Mouse (Mus musculus): Measurements from ENCODE around the gene Wdr62. TPM values are rescaled to one million over a fixed set of nuclear protein-coding genes. Genes with fewer than 3 reads are reported as not detected.

The Wdr62 gene
- polyA plus RNA-seq, 1 experiment from 2014 or later = 3.1 TPM

DNA sequence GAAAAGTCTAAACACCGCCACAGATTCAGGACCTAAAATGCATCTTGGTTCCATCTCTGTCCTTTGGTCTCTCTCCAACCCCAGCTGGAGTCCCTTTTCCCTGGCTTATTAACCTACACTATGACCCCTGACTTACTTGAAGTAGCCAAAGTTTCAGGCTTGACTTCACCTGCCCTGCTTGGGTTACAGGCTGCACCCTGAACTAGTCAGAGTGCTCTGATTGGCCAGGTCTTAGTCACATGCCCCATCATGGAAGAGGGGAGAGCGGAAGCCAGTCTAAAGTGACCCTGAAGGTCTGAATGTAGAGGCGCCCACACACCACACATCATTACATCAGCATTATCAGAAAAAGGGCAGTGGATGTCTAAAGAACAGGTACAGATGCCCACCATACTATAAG is 37.9 kb upstream of the Wdr62 start:
- Histone ChIP-seq H3K4me2 (no peak overlapping the region), H3K4me3 (no peak overlapping the region), H3K27me3 (peaks cover 3% of the 10 kb centered on the region; the same call in 1 of the 2 replicates), H3K9me3 (no peaks in the 10 kb centered on the region), H3K36me3 (peaks cover 14% of the 10 kb centered on the region), H3K4me1 (replicated peaks) (peaks cover 21% of the 10 kb centered on the region), H3K9ac (no peak overlapping the region), H3K27ac (no peak overlapping the region)
- ATAC-seq (ENCODE audit: low FRiP score) = no peak
- 94% methylated on average over 3 of the region's 3 CpGs for WGBS

DNA sequence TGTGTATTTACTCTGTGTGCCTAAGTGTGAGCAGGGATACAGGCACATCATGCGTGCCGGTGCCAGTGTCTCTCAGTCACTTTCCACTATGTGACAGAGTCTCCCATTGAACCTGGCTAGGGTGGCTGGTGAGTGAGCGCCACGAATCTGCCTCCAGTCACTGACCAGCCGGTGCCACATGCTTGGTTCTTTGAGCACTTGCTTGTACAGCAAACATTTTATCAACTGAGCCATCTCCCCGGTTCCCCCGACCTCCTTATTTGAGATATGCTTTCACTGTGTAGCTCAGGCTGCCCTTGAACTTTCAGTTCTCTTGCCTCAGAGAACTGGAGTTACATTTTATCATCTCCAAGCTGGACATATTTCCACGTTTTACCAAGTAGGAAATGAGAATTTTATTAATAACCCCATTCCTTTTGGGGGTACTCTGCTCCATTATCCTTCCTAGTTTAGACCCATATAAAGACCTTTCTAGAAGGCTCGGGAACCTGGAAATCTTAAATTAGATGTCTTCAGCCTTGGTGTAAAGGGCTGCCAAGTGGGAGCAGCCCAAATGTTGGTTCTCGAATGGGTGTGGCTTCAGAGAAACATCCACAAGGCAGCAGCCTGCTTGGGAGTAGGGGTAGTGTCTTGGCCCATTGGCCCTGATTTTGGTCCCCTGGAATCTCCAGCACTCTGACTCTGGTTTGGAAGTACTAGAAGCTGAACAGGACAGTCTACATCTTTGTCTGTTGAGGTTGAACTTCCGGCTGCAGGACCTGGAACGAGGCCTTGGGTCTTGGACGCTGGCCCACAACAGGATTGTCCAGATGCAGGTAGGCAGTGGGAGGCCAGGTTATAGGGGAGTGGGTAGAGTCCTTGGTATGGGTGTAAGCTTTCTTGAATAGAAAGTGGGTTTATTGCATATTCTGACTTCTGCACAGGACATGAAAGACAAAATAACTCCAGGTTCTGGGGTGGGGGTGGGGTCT is 35.6 kb upstream of the Wdr62 start:
- H3K4me1 ChIP-seq (replicated peaks) = peaks cover 8% of the 10 kb centered on the region
- WGBS = 84% methylated on average over 13 of the region's 13 CpGs
- ATAC-seq (ENCODE audit: low FRiP score) = no peak

DNA sequence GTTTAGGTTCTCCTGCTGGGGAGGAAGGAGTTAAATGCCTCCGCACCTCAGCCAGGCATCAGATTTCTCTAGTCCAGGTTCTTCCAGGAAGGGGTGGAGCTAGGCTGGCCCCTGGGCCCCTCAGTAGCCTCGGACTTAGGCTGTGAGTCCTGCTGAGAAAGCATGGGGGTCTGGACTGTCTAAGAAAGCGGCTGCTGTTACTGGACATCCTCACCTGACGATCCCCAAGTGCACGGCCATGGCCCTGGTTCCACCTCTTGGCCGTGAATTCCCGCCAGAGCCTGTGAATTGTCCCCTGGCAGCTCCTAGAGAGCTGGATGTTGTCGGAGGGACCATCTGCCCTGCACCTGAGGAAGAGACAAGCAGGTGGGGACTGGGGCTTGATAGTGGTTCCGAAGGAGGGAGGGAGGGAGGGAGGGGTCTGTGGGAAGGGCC is 34.5 kb upstream of the Wdr62 start, which contains the start of gene Syne4:
Syne4 (plus strand) TSS at position 87 of the 435 bp plus-strand sequence.
- no peak for ATAC-seq (ENCODE audit: low FRiP score)
- Histone ChIP-seq H3K4me1 (replicated peaks) (peaks cover 11% of the 10 kb centered on the region), H3K9me3 (no peaks in the 10 kb centered on the region), H3K4me2 (no peak within 1 kb of the TSS), H3K27ac (no peak within 1 kb of the TSS), H3K36me3 (peaks cover 40% of the 10 kb centered on the region), H3K4me3 (0 out of 2 replicates have a peak within 1 kb of the TSS, but pooled peaks have one; percentile 5), H3K27me3 (peaks cover 3% of the 10 kb centered on the region; the same call in 1 of the 2 replicates), H3K9ac (peak within 1 kb of the TSS; percentile 49; the same call in 1 of the 2 replicates)
- 4% methylated on average over 9 of the region's 9 CpGs for WGBS

More for the DNA sequence above, 35.6 kb upstream of the Wdr62 start:
- no peak overlapping the region for H3K27ac ChIP-seq
- no peak overlapping the region for H3K4me3 ChIP-seq
- H3K9me3 ChIP-seq = no peaks in the 10 kb centered on the region
- H3K9ac ChIP-seq = 0 out of 2 replicates have a peak overlapping the region, but pooled peaks have one; percentile 5
- H3K36me3 ChIP-seq = peaks cover 35% of the 10 kb centered on the region
- H3K4me2 ChIP-seq = no peak overlapping the region
- peaks cover 3% of the 10 kb centered on the region; the same call in 1 of the 2 replicates for H3K27me3 ChIP-seq

DNA sequence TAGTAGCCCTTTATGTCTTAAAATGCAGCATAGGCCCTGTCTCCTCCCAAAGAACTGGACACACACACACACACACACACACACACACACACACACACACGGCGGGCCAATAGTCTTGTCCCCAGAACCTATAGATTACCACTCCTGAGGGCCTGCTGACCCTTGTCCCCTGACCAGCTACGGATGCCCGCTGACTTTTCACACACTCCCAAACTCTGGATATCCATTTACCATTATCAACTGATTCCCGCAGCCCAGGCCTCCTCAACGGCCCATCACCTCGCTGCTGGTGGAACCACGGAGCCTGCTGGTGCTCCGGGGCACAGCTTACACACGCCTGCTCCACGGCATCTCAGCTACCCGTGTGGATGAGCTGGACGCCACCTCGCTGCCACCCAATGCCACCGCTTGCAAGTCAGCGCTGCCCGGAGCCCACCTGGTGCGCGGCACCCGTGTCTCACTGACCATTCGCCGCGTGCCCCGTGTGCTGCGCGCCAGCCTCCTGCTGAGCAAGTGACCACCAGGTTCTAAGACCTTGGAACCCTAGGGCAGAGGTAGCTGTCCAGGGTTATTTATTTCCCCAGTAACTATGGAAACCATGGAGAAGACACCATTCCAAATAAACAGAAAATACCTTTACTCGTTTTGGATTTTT is 33.6 kb upstream of the Wdr62 start:
- peaks cover 20% of the 10 kb centered on the region for H3K4me1 ChIP-seq (replicated peaks)
- no peak for ATAC-seq (ENCODE audit: low FRiP score)
- 52% methylated on average over 27 of the region's 27 CpGs for WGBS
- H3K27ac ChIP-seq = no peak overlapping the region
- H3K9ac ChIP-seq = 0 out of 2 replicates have a peak overlapping the region, but pooled peaks have one; percentile 24
- peaks cover 3% of the 10 kb centered on the region; the same call in 1 of the 2 replicates for H3K27me3 ChIP-seq
- H3K36me3 ChIP-seq = peaks cover 40% of the 10 kb centered on the region
- H3K4me3 ChIP-seq = no peak overlapping the region
- H3K9me3 ChIP-seq = no peaks in the 10 kb centered on the region
- H3K4me2 ChIP-seq = no peak overlapping the region

DNA sequence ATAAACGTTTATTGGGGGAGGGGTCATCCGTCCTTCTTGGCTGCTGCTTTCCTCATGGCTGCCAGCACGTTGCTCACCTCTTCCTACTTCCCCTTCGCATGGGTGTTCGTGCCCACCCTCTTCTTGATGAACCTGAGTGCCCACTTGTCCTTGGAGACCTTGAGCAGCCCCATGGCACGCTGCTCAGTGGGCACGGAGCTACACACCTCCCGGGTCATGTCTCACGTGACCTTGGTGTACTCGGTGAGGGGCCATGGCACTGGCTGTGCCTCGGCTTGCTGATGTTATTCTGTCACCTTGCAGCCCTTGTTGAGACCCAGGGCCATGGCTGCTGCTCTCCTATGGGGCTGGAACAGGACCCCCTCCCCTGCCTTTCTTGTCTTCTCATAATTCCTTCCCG is 29.9 kb upstream of the Wdr62 start:
- peaks cover 28% of the 10 kb centered on the region for H3K4me1 ChIP-seq (replicated peaks)
- ATAC-seq (ENCODE audit: low FRiP score) = no peak
- H3K27me3 ChIP-seq = peaks cover 3% of the 10 kb centered on the region; the same call in 1 of the 2 replicates
- H3K4me2 ChIP-seq = no peak overlapping the region
- no peak overlapping the region for H3K4me3 ChIP-seq
- peaks cover 53% of the 10 kb centered on the region for H3K36me3 ChIP-seq
- 93% methylated on average over 12 of the region's 12 CpGs for WGBS
- H3K27ac ChIP-seq = no peak overlapping the region
- H3K9me3 ChIP-seq = no peaks in the 10 kb centered on the region
- H3K9ac ChIP-seq = no peak overlapping the region

DNA sequence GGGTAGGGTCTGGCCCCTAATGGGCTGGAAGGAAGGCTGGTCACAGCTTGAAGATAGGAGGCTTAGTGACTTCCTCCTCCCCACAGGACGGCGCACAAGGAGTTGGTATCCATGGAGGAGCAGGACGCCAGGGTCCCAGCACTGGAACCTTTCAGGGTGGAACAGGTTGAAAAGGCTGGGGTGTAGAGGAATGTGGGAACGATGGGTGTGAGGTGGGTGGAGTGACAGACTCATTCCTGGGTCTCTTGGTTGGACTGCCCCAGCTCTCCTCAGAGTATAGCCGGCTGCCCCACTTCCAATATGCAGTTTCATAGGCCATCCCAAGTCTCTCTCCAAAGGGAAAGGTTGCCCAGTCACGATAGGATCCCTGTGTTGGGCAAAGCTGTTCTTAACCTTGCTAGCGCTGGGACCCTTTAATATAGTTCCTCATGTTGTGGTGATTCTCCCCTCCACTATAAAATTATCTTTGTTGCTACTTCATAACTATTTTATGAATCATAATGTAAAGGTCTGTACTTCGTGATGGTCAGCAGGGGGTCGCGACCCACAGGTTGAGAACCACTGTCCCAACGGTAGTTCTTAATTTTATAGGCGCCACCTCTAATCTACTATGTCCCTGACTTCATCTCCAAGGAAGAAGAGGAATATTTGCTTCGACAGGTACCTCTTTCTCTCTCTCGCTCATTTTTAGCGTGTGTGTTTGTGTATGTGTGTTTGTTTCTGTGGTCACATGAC is 29.3 kb upstream of the Wdr62 start:
- Histone ChIP-seq H3K4me2 (peak overlapping the region; percentile 89), H3K27me3 (peaks cover 3% of the 10 kb centered on the region; the same call in 1 of the 2 replicates), H3K4me1 (replicated peaks) (peaks cover 25% of the 10 kb centered on the region), H3K27ac (no peak overlapping the region; the same call in 1 of the 2 replicates), H3K36me3 (peaks cover 55% of the 10 kb centered on the region), H3K4me3 (peak overlapping the region; percentile 70), H3K9me3 (no peaks in the 10 kb centered on the region), H3K9ac (peak overlapping the region; percentile 82)
- no peak for ATAC-seq (ENCODE audit: low FRiP score)
- 71% methylated on average over 15 of the region's 15 CpGs for WGBS

DNA sequence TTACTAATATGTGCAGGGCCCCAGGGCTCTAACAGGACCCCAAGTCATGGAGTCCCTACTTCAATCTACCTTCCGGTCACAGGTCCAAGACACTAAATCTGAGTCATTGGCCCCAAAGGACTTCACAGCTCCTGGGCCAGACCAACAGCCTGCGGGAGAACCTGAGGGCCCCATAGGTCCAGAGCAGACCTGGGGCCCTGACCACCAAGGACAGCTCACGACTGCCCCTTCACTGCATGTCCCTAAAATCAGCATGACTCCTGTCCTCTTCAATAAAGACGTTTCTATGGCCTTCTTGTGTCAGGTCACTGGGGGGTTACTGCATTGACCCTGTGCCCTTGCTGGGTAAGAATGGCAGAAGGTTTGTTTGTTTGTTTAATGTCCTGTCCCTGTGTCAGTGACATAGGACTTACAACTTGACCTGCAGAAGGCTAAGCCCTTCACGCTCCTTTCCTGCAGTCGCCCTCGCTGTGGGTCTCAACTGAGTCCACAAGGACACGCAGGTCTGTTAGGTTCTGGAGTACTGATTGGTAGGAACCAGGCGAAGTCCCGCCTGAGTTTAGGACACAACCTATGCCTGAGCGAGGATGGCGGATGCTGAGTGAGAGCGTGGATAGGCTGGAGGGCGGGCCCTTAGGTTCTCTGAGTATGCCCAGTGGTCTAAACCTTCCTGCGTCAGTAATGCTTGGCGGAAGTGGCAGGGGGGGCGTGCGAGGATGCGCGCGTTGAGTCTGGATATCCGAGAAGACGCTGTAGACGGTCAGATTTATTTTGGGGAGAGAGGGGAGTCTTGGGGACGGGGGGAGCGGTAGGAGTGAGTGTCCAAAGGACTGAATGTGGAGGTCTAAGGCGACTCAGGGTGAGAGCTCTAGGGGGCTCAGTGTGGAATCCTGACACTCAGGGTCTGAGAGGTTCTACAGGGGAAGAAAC is 28.1 kb upstream of the Wdr62 start, which contains the start of gene Alkbh6:
Alkbh6 (plus strand) TSS at position 642 of the 930 bp plus-strand sequence.
- peak within 1 kb of the TSS; percentile 89 for H3K4me2 ChIP-seq
- H3K27ac ChIP-seq = peak within 1 kb of the TSS; percentile 85
- H3K9me3 ChIP-seq = no peaks in the 10 kb centered on the region
- H3K27me3 ChIP-seq = no peaks in the 10 kb centered on the region
- H3K36me3 ChIP-seq = peaks cover 61% of the 10 kb centered on the region
- peak within 1 kb of the TSS; percentile 70 for H3K4me3 ChIP-seq
- H3K9ac ChIP-seq = peak within 1 kb of the TSS; percentile 82
- ATAC-seq (ENCODE audit: low FRiP score) = peak; percentile 99
- H3K4me1 ChIP-seq (replicated peaks) = peaks cover 24% of the 10 kb centered on the region
- 4% methylated on average over 27 of the region's 27 CpGs for WGBS

DNA sequence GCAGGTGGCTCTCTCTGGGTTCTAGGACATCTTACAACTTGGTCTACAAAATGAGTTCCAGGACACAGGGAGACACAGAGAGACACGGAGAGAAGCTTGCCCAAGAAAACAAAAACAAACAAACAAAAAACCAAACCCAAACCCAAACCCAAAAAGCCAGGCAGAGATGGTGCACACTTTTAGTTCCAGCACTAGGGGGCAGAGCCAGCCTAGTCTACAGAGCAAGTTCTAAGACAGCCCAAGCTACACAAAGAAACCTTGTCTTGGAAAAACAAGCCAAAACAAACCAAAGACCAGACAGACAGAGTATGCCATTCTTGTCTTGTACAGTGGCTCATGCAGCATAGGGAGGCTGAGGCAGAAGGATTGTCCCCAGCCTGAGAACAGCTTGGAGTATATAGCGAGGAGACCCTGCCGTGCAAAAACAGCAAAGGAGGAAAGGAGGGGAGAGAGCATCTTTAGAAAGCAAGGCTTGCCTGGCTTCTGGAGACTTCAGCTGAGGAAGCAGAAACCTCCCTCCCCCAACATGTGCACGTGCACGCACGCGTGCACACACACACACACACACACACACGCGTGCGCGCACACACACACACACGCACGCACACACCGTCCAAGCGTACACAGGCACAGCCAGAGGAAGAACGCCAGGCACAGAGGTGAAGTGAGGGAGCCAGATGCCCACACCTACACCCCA is 26.0 kb upstream of the Wdr62 start:
- Histone ChIP-seq H3K9me3 (no peaks in the 10 kb centered on the region), H3K4me1 (replicated peaks) (peaks cover 24% of the 10 kb centered on the region), H3K4me3 (no peak overlapping the region), H3K27me3 (no peaks in the 10 kb centered on the region), H3K4me2 (no peak overlapping the region), H3K9ac (no peak overlapping the region), H3K36me3 (peaks cover 62% of the 10 kb centered on the region), H3K27ac (peak overlapping the region; percentile 55; the same call in 1 of the 2 replicates)
- ATAC-seq (ENCODE audit: low FRiP score) = no peak
- WGBS = 93% methylated on average over 16 of the region's 16 CpGs

DNA sequence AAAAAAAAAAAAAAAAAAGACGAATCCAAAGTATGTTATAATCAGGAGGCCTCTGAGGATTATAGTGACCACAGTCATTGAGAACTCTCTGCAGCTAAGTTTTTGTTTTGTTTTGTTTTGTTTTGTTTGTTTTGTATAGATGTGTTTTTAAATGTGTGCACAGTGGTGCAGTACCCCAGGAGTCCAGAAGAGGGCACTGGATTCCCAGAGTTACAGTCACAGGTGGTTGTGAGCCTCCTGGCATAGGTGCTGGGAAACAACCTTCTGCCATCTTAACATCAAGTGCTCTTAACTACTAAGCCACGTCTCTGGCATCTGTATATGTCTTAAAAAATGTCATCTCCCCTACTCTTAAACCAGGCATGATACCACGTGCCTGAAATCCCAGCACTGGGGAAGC is 20.7 kb upstream of the Wdr62 start:
- Histone ChIP-seq H3K9me3 (no peaks in the 10 kb centered on the region), H3K4me3 (no peak overlapping the region), H3K36me3 (peaks cover 91% of the 10 kb centered on the region), H3K27ac (no peak overlapping the region), H3K27me3 (no peaks in the 10 kb centered on the region), H3K4me2 (no peak overlapping the region), H3K4me1 (replicated peaks) (no peaks in the 10 kb centered on the region), H3K9ac (no peak overlapping the region)
- no peak for ATAC-seq (ENCODE audit: low FRiP score)
- 53% methylated on average over 3 of the region's 3 CpGs for WGBS

DNA sequence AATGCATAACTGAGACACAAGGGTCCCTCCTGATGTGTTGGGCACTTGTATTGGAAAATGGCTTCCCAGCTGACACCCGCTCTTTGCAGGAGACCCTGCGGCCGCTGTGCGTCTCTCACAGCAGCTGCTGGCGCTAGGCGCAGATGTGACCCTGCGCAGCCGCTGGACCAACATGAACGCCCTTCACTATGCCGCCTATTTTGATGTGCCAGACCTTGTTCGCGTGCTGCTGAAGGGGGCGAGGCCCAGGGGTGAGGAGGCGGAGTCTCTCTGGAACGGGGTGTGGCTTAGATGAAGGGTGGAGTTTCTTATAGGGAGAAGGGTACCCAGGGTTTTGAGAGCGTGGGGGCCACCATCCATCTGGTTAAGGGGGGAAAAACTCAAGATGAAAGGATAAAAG is 17.0 kb upstream of the Wdr62 start:
- Histone ChIP-seq H3K27me3 (no peaks in the 10 kb centered on the region), H3K9me3 (no peaks in the 10 kb centered on the region), H3K27ac (no peak overlapping the region), H3K4me2 (no peak overlapping the region), H3K9ac (no peak overlapping the region), H3K36me3 (peaks cover 88% of the 10 kb centered on the region), H3K4me3 (no peak overlapping the region), H3K4me1 (replicated peaks) (peaks cover 29% of the 10 kb centered on the region)
- no peak for ATAC-seq (ENCODE audit: low FRiP score)
- 86% methylated on average over 16 of the region's 16 CpGs for WGBS
